Comparison of ENCODE assay signal across 8 mouse cellular contexts in genomic region chr6:125354352-125355151, GRCm38 (mm10). TPM values are rescaled to one million over a fixed set of nuclear protein-coding genes. Genes with fewer than 3 reads are reported as not detected.
A peak's percentile ranks its signal among the peaks of the same experiment; 100 is the strongest.
DNase-seq lines count a peak whose midpoint lies in the region; ATAC-seq lines count a peak whose summit lies in the region.

No protein-coding gene starts in this region.

- peak overlapping the region; percentile 46 for H3K4me2 ChIP-seq in lung, embryonic 16.5 days (ENCODE audit: low read depth, low read length)

- H3K36me3 ChIP-seq in lung, embryonic 16.5 days (ENCODE audit: control insufficient read depth, insufficient read depth, low read length) = peaks cover 19% of the 10 kb centered on the region

- H3K27me3 ChIP-seq in lung, embryonic 16.5 days (ENCODE audit: control insufficient read depth, insufficient read depth, low read depth, low read length) = no peaks in the 10 kb centered on the region

- peak overlapping the region; percentile 75 for H3K27ac ChIP-seq in lung, embryonic 16.5 days (ENCODE audit: low read length)

- peak overlapping the region; percentile 56 for H3K9ac ChIP-seq in lung, embryonic 16.5 days (ENCODE audit: low read length)

- 6% methylated on average over 14 of the region's 14 CpGs for WGBS in lung, embryonic 16.5 days

- peaks cover 56% of the 10 kb centered on the region for H3K4me1 ChIP-seq in lung, embryonic 16.5 days (replicated peaks; ENCODE audit: control insufficient read depth, insufficient read depth, low read length)

- peak; percentile 53 for DNase-seq in ovary, postnatal 36 days (ENCODE audit: low spot score)
- DNase-seq in ovary, postnatal 14 days (ENCODE audit: low spot score) = no peak
- DNase-seq in adrenal gland, postnatal 10 days = peak; percentile 83
- DNase-seq in heart, adult 8-10 months (ENCODE audit: low spot score) = peak; percentile 93
- DNase-seq in kidney, adult 9 months = peak; percentile 81
- peak; percentile 27 for DNase-seq in thymus, postnatal 25 days

- ATAC-seq in lung, embryonic 16.5 days (ENCODE audit: low read depth) = peak; percentile 55
- no peak for ATAC-seq in monocyte, adult 5-6 weeks (replicated peaks; ENCODE audit: insufficient number of reproducible peaks, low FRiP score, low TSS enrichment, poor library complexity, severe bottlenecking)

- H3K9me3 ChIP-seq in lung, embryonic 16.5 days (ENCODE audit: control insufficient read depth, low read length) = no peaks in the 10 kb centered on the region

- peak overlapping the region; percentile 23 for H3K4me3 ChIP-seq in lung, embryonic 16.5 days (ENCODE audit: low read length)

RNA-seq across cellular contexts. Expression of gene Tnfrsf1a, which starts 5.4 kb away (rescaled TPM):
- total RNA-seq in adrenal gland, postnatal 10 days (2021) = 100 to 1,000 TPM; 168 to 190 TPM
- total RNA-seq in heart, adult 8-10 months (2022) = 10 to 100 TPM; 50.4 to 54.8 (median 52.8) TPM
- 115 and 117 TPM in 2 replicates for polyA plus RNA-seq in lung, embryonic 16.5 days (2015; fragmentation: Nextera tagmentation; extraction: Ambion mirVana)
- total RNA-seq in monocyte, adult 5-6 weeks (2017) = 101 to 111 TPM (median 103 TPM) in 3 replicates

RNA-seq across cellular contexts. Expression of gene Plekhg6, which starts 26.0 kb away (rescaled TPM):
- total RNA-seq in adrenal gland, postnatal 10 days (2021) = under 1 TPM; 0.69 to 0.82 TPM
- under 1 TPM in 2 of 4 experiments, not detected in 2; 0.06 to 0.09 TPM for total RNA-seq in heart, adult 8-10 months (2022)
- polyA plus RNA-seq in lung, embryonic 16.5 days (2015; fragmentation: Nextera tagmentation; extraction: Ambion mirVana) = 0.49 and 0.99 TPM in 2 replicates
- not detected in 3 replicates for total RNA-seq in monocyte, adult 5-6 weeks (2017)

RNA-seq across cellular contexts. Expression of gene Scnn1a, which starts 34.1 kb away (rescaled TPM):
- 1 to 10 TPM in 1 of 2 experiments, under 1 TPM in 1; 0.84 to 1.2 TPM for total RNA-seq in adrenal gland, postnatal 10 days (2021)
- under 1 TPM; 0.46 to 0.80 (median 0.58) TPM for total RNA-seq in heart, adult 8-10 months (2022)
- polyA plus RNA-seq in lung, embryonic 16.5 days (2015; fragmentation: Nextera tagmentation; extraction: Ambion mirVana) = 9.1 and 13.4 TPM in 2 replicates
- total RNA-seq in monocyte, adult 5-6 weeks (2017) = 3.1 to 6.4 TPM (median 5.9 TPM) in 3 replicates

RNA-seq across cellular contexts. Expression of gene Ltbr, which starts 40.9 kb away (rescaled TPM):
- 10 to 100 TPM; 64.5 to 70.3 TPM for total RNA-seq in adrenal gland, postnatal 10 days (2021)
- 10 to 100 TPM; 24.4 to 26.2 (median 25.5) TPM for total RNA-seq in heart, adult 8-10 months (2022)
- polyA plus RNA-seq in lung, embryonic 16.5 days (2015; fragmentation: Nextera tagmentation; extraction: Ambion mirVana) = 91.1 and 96.4 TPM in 2 replicates
- total RNA-seq in monocyte, adult 5-6 weeks (2017) = 29.5 to 47.9 TPM (median 41.2 TPM) in 3 replicates
